Mouse (Mus musculus): ENCODE results near the gene Zfp580. TPM values are rescaled to one million over a fixed set of nuclear protein-coding genes. Genes with fewer than 3 reads are reported as not detected.

Zfp580 gene
- total RNA-seq, 4 experiments from 2014 or later, result 3.2 to 4.4 (median 4.0) TPM

Other genes starting within 250 kb of the Zfp580 start
- gene Ube2s, start 238.9 kb upstream of the Zfp580 start, total RNA-seq (2022), result 100 to 1,000 TPM in 1 of 4 experiments, 10 to 100 TPM in 3; 76.2 to 103 (median 88.7) TPM
- gene Shisa7, start 206.8 kb upstream of the Zfp580 start, total RNA-seq (2022), result under 1 TPM in 3 of 4 experiments, not detected in 1; 0.09 to 0.56 (median 0.25) TPM
- 1 to 10 TPM; 5.3 to 6.1 (median 6.0) TPM for gene Isoc2b, start 181.3 kb upstream of the Zfp580 start, total RNA-seq (2022)
- gene Isoc2a, start 174.4 kb upstream of the Zfp580 start, total RNA-seq (2022), result 10 to 100 TPM; 52.2 to 62.9 (median 54.4) TPM
- under 1 TPM in 2 of 4 experiments, not detected in 2; 0.22 to 0.43 TPM for gene Gm36210, start 145.0 kb upstream of the Zfp580 start, total RNA-seq (2022)
- 1 to 10 TPM; 6.4 to 8.4 (median 7.5) TPM for gene Zfp628, start 136.3 kb upstream of the Zfp580 start, total RNA-seq (2022)
- 1 to 10 TPM; 4.7 to 6.7 (median 5.3) TPM for gene Nat14, start 129.5 kb upstream of the Zfp580 start, total RNA-seq (2022)
- gene Ssc5d, start 125.8 kb upstream of the Zfp580 start, total RNA-seq (2022), result 1 to 10 TPM; 1.4 to 2.5 (median 1.9) TPM
- gene Sbk2, start 87.1 kb upstream of the Zfp580 start, total RNA-seq (2022), result 10 to 100 TPM; 27.3 to 40.6 (median 33.1) TPM
- gene Sbk3, start 80.4 kb upstream of the Zfp580 start, total RNA-seq (2022), result 10 to 100 TPM; 28.3 to 70.4 (median 46.3) TPM
- 10 to 100 TPM in 3 of 4 experiments, 1 to 10 TPM in 1; 9.7 to 19.8 (median 11.8) TPM for gene Zfp579, start 55.4 kb upstream of the Zfp580 start, total RNA-seq (2022)
- gene Zfp524, start 37.1 kb upstream of the Zfp580 start, total RNA-seq (2022), result 10 to 100 TPM in 2 of 4 experiments, 1 to 10 TPM in 2; 7.2 to 12.1 (median 9.5) TPM
- 10 to 100 TPM; 15.2 to 25.9 (median 17.5) TPM for gene Fiz1, start 36.8 kb upstream of the Zfp580 start, total RNA-seq (2022)
- not detected for gene Gm44973, start 36.0 kb upstream of the Zfp580 start, total RNA-seq (2022)
- 10 to 100 TPM; 11.5 to 13.3 (median 12.8) TPM for gene Zfp865, start 31.2 kb upstream of the Zfp580 start, total RNA-seq (2022)
- gene Ccdc106, start 31.0 kb upstream of the Zfp580 start, total RNA-seq (2022), result under 1 TPM in 1 of 4 experiments, not detected in 3; 0.22 TPM
- gene 4632433K11Rik, start 17.4 kb upstream of the Zfp580 start, total RNA-seq (2022), result under 1 TPM in 1 of 4 experiments, not detected in 3; 0.37 TPM
- 1 to 10 TPM; 4.9 to 7.4 (median 6.0) TPM for gene Zfp784, start 13.1 kb upstream of the Zfp580 start, total RNA-seq (2022)
- 10 to 100 TPM; 61.7 to 69.8 (median 64.9) TPM for gene U2af2, start 10.6 kb downstream of the Zfp580 start, total RNA-seq (2022)
- gene Epn1, start 28.7 kb downstream of the Zfp580 start, total RNA-seq (2022), result 100 to 1,000 TPM; 164 to 192 (median 185) TPM
- gene Rfpl4, start 65.4 kb downstream of the Zfp580 start, total RNA-seq (2022), result not detected
- 1 to 10 TPM; 7.4 to 9.7 (median 8.9) TPM for gene Rasl2-9, start 74.4 kb downstream of the Zfp580 start, total RNA-seq (2022)
- not detected for gene Vmn1r55, start 98.1 kb downstream of the Zfp580 start, total RNA-seq (2022)
- gene Vmn1r56, start 145.2 kb downstream of the Zfp580 start, total RNA-seq (2022), result not detected
- gene Vmn1r57, start 167.0 kb downstream of the Zfp580 start, total RNA-seq (2022), result not detected